Mouse (Mus musculus) lung, adult 2 months (tissue): ENCODE measurements around the gene Dnase1l2.

Source experiments
- CTCF ChIP-seq: fragments of 200-500 bp; IDR thresholded peaks from 2 replicates; pipeline ENCODE4 v1.5.1; 2011; ENCODE audit warnings: mild to moderate bottlenecking, low read length, control low read depth; ENCODE audit not compliant: insufficient read depth
- POLR2A ChIP-seq: fragments of 200-500 bp; IDR thresholded peaks from 2 replicates; pipeline ENCODE4 v1.6.1; 2011; ENCODE audit warnings: low read depth, mild to moderate bottlenecking, control low read depth, low read length, borderline replicate concordance; ENCODE audit errors: extremely low read depth

DNA sequence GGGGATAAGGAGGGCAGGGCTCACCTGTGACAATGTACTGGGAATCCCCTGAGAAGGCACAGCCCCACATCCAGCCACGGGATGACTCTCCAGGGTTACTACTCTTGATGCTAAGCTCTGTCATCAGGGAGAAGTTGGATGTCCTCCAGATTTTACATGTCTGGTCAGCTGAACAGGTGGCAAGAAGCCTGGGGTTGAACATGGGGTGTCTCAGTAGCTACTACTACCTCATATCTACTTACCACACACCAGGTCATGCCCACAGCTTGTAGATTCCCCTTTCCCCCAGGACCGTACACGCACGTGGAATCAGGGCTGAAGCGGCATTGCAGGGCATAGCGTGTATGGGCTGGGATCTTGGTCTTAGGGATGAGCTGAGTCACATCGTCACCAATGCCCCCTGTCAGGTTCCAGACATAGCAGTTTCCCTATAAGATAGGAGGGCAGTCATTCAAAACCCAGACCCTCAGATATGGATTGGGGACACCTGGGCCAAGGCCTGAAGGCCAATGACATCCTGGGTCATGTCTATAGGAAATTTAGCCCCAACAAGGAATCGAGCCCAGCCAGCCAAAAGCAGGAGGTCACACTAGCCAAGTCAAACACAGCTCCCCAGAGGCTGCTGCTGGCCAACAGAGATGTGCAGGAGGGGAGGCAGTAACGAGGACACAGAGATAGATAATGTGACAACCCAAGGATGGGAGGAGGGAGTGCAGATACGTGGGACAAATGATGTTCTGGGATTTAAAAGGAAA lies 33.3 kb upstream of the Dnase1l2 start:
- no peak for TF ChIP-seq CTCF
- TF ChIP-seq POLR2A, result no peak
